ENCODE assay signal across 18 mouse cellular contexts in the genomic region with DNA sequence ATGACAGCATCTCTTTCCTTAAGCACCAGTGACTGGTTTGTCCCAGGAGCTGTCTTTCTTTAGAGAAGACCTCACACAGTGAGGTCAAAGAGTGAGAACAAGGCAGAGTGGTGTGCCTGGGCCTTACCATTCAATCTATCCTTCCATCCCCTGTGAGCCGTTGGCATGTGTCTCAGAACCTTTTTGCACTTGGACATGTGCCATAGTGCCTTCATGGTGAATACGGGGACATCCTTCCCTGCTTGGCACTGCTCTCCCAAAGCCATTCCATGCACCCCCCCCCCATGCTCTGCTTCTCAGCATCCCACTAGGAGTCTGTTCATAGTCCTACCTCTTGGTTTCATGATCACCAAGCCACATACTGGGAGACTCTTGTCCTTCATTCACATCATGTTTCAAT.
DNase-seq lines count a peak whose midpoint lies in the region.
"Had no signal": no experiment of that assay in that cellular context is flagged by ENCODE, and none has a peak within 500 bp of the region (broad histone marks: within the 10 kb centered on the region; RNA-seq: fewer than 3 reads in every experiment).

No protein-coding gene starts in this region.

- intact Hi-C loops in left cerebral cortex, postnatal 4 days (cut with DNase I): no loop called here
- intact Hi-C loops in left cerebral cortex, postnatal 10 days (cut with DNase I): no loop called here

- DNase-seq in cerebellum, adult 11-12 months: peak; percentile 36
- DNase-seq in cerebellum, adult 8-10 months: no peak
- DNase-seq in left cerebral cortex, postnatal 4 days: peak; percentile 34
- no peak for DNase-seq in left cerebral cortex, postnatal 10 days (ENCODE audit: extremely low spot score in 1 of 2, low spot score in 2 of 2)
- DNase-seq in cerebellum, adult 9-10 months: peak; percentile 45
- peak; percentile 48 to 67 for DNase-seq in cerebellum, postnatal 14 days
- DNase-seq in ovary, postnatal 14 days (ENCODE audit: low spot score): no peak
- DNase-seq in lung, postnatal 25 days (ENCODE audit: low spot score): no peak
- DNase-seq: adrenal gland, postnatal 10 days; adrenal gland, postnatal 36 days; B cell, adult 2 months; forebrain, postnatal 0 days; gastrocnemius, adult 2 months; gastrocnemius, postnatal 14 days; heart, adult 18-20 months; heart, postnatal 10 days; heart, postnatal 36 days; kidney, adult 2 months had no signal

Comparison
In these comparisons a context has a peak if more than half of its experiments do, and no peak if none do; other contexts are left out.
1. DNase-seq: peak in cerebellum, adult 11-12 months (single experiment), left cerebral cortex, postnatal 4 days (single experiment), cerebellum, adult 9-10 months (single experiment) and cerebellum, postnatal 14 days (2 of 2); none in cerebellum, adult 8-10 months (single experiment), left cerebral cortex, postnatal 10 days (0 of 2), ovary, postnatal 14 days (single experiment) and lung, postnatal 25 days (single experiment).